Mouse (Mus musculus) heart, adult 8-10 months (tissue): ENCODE results near the gene Btbd17. TPM values are rescaled to one million over a fixed set of nuclear protein-coding genes. Genes with fewer than 3 reads are reported as not detected.

Source experiments
- DNase-seq: peaks from one replicate; pipeline ENCODE4 v3.0.0; 2022; ENCODE audit warnings: low spot score
- total RNA-seq, 4 experiments: library from RNA; stranded (reverse); gene quantifications; 2 replicates each; pipeline ENCODE4 v1.2.4; 2022

Btbd17 gene
- total RNA-seq, 4 experiments from 2014 or later = not detected

DNA sequence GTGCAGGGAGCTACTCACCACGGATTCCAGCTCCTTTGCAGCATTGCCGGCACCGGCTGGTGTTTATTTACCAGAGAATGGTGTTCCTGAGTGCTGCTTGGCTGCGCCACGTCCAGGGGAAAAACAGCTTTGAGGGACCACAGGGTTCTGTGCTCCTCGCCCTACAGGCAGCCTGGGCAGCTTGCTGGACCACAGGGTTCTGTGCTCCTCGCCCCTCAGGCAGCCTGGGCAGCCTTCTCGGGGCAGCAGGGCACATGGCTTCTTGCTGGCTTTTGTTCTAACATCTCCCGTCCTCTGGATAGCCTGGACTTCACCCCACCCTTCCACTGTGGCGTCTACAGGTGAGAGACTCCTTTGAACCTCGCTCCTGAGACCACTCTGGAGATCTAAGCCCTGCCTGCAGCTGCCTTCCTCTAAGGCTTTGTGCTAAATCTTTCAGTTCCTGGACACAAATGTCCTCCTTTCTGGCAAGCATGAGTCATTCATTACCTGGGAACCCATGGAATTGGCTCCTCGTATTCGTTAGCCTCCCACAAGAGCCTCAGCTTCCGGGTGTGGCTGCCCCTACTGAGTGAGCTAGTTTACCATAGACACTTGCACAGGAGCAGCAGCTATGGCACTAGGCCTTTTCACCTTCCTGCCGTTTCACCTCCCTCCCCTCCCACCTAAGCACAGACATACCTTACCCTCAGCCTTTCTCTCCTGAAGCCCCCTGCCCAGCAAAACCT lies 7.0 kb upstream of the Btbd17 start:
- no peak for DNase-seq

DNA sequence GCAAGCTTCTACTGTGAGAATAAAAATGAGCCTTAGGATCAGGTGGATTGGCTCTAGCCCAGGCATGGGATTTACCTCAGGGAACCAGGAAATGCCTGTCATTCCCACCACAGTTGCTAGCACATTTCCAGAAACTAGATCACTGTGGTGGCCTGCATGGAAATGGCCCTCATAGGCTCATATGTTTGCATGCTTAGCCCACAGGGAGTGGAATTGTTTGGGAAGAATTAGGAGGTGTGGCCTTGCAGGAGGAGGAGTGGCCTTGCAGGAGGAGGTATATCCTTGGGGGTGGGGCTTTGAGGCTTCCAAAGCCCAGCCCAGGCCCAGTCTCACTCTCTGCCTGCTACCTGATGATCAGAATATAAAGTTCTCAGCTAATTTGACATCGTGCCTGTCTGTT lies 6.2 kb upstream of the Btbd17 start:
- DNase-seq = no peak

DNA sequence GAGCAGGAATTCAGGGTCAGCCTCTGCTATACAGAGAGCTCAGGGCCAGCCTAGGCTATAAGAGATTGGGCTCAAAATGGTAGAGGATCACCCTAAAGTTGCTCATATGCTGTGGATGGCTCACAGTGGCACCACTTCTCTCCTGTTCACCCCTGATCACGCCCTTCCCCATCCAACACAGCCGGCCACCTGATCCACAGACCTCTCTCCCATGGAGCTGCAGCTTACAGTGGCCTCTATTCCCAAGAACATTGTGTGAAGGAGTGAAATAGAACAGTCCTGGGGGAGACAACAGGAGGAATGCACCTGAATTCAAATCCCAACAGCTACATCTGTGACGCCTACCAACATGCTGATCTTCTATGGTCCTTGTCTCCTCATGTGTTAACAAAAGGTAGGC lies 2.9 kb upstream of the Btbd17 start, which contains the start of gene Gpr142:
TSS of gene Gpr142 (plus strand) at position 301 of the 400 bp plus-strand sequence.
- DNase-seq = no peak

DNA sequence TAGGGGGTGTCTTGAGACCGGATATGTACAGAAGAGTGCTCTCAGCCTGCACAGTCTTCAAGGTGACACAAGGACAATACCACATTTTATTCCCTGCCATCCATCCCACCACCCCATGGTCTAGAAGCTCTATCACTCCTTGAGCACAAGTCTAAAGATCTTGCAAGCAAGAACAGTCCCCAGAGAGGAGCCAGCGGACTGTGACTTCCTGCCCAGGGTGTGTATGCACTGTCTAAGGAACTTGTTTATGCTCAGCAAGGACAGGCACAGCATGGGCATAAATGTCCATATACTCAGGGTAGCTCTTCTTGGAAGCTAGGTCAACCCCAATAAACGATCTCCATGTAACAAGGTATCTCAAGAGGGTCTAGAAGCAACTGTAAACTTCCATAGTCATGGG lies 2.2 kb upstream of the Btbd17 start:
- no peak for DNase-seq

DNA sequence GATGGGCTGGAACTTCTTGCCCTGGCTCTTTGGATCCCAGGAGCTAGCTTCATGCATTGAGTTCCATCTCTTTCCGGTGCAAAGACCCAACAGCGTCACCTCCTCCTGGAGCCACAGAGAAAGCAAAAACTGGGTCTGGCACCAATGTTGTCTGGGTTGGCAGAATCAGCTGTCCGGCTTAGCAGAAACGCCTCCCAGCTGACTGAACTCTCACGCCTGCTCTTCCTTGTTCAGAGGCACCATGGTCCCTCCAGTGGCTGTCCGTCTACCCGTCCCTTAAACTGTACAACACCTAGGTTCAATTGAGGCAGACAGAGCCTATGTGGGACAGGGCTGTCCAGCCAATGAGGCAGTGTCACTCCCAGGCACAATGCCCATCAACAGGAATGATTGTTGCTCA lies 1.4 kb upstream of the Btbd17 start:
- DNase-seq = no peak

DNA sequence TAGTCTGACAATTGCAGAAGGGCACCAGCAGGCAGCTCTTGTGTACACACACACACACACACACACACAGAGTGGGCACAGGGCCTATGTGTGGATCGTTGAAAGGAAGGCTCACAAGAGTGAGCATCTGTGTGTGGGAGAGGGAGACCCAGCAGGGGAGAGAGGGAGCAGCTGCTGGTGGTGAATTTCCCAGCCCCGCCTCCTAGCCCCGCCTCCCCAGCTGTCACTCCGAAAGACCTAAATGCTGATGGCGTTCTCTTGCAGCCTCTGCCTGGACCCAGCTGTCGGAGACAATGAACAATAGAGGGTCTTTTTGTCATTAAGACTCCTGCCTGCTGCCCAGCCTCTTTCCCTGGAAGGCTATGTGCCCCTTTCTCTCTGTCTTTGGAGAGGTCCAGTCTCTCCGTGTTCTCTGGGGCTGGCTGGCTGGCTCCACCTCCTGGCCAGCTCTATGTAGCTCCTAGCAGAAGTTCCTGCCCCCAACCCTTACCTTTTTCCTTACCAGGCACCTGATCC lies 456 bp downstream of the Btbd17 start:
- DNase-seq = peak; percentile 18

DNA sequence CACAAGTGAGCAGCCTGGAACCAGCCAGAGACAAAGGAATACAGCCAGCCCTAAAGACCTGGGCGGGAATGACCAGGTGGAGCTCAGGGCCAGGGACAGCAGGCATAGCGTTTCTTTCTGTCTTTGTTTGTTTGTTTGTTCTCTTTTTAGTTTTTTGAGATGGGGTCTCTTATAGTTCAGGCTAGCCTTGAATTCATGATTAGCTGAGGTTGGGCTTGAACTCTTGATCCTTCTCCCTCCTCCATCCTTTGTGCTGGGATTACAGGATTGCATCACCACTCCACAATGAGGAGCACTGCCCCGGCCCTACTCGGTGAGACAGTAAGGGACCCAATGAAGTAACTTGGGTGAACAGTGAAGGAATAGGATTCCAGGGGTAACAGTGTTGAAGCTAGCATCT lies 1.1 kb downstream of the Btbd17 start:
- no peak for DNase-seq

DNA sequence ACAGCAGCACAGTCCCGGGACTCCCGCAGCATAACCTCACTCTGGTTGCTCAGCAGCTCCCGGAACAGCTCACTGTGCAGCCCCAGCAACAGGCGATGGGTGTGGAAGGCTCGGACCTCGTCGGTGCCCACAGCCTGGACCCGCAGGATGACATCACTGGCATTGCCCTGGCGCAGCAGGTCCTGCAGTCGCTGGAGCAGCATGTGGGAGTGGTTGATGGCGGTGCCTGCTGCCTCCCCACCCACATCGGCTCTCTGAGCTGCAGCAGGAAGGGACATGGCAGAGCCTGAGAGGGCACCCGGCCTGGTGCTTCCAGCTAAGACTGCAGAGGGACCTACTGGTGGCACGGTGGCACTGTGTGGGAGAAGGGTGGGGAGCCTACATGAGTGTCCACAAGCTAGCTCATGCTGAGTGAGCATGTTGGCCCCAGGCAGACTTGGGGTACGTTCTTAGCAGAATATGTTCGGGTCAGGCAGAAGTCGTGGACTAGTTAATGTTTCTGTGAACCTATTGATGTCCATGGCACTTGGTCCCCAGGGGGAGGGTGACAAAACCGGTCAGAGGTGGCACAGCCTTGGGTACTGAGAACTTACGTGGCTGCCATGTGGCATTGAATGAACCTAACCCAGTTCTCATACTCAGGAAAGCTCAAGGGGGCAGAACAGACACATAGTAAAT lies 1.7 kb downstream of the Btbd17 start:
- DNase-seq = no peak

DNA sequence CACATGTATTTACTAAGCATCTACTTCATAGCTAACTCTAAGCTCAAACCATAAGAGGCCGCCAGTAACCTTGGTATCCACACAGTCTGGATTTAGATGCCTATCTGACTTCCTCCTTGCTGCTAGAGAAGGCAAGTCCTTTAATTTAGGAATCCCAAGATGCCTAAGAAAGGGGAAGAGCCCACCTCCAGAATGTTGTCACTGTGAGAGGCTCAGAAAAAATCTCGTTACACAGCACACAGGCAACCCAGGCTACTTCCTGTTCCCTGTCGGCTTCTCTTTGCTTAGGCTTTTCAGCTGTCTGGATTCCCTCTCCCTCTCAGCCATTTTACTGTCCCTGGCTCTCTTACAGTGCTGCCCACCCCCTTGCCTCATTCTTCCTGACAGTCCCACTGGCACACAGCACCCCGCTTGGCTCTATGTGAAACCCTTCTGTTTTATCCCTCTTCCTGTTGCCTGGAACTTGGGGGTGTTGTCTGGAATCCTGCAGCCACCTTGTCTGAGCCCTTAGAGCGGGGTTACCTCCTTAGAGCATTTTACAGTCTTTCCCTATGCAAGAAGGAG lies 2.7 kb downstream of the Btbd17 start:
- DNase-seq = no peak

DNA sequence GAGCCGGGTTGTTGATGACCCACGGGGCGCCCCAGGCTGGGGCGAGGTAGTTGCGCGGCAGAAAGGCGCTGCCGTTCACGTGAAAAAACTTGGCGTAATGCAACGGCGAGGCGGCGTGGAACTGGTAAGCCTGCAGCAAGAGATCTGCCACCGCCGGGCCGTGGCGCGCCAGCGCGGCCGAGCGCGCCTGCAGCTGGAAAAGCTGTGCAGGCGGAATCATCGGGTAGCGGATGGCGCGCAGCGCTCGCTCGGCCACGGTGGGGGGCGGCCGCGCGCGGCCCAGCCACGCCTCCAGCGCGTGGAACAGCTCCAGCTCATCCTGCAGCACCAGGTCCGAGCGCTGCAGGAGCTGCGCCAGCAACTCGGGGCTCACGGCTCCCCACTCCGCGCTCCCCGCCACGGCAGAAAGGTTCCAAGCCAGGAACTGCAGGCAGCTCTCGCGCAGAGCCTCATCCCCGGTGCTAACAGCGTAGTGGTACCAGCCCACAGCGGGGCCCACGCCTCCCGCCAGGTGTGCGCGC lies 3.8 kb downstream of the Btbd17 start:
- DNase-seq = no peak

DNA sequence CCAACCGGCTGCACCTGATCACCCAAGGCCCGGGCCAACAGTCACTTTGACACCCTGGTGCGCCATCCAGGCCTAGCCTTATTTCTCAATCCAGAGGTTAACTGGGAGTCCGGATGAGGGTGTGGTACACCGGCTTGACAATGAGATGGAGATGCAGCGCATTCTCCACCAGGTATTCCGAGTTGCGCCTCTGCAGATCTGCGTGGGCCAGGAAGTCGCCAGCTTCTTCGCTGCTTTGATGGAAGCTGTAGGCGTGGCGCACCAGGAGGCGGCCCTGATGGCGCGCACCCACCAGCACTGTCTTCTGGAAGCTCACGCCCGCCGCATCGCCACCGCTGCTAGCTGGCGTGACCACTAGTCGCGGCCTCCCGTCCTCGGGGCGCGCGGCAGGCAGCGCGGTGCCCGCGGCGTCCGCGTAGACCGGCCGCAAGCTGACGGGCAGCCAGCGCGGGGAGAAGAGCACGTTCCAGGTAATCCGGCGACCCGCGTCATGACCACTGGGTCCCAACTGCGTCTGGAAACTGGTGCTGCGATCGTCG lies 4.3 kb downstream of the Btbd17 start:
- no peak for DNase-seq

DNA sequence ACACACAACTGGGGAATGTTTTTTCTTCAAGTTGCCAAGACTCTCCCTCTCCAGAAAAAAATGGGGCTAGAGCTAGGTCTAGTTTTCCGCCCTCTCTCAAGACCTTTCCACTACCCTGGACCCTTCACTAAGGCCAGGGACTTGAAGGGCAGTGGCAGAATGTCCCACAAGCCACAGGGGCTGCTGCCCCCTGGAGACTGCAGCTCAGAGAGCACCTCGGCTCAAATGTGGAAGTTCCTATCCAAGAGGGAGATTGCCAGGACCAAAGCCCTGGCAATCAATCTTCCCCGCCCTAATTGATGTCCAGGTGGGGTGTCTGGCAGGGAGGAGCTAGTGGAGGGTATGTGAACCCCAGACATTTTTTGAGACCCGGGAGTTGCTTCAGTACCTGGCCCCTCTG lies 4.9 kb downstream of the Btbd17 start:
- DNase-seq = no peak

DNA sequence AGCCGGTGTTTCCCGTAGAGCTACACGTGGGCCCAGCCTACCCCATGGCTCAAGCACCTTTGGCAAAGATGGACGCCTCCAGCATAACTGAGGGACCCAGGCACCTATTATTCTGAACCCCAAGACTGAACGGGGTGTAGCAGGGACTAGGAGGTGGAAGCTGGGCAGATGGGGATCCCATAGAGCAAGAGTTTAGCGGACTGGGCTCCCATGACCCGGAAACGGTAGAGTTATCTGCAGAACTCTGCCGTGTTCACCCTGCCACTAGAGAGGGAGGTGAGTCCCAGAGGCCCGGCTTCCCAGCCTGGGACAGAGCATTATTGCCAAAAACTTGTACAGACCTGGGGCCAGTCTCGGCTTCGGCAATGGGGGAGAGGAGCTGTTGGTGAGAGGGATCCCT lies 5.6 kb downstream of the Btbd17 start:
- no peak for DNase-seq

DNA sequence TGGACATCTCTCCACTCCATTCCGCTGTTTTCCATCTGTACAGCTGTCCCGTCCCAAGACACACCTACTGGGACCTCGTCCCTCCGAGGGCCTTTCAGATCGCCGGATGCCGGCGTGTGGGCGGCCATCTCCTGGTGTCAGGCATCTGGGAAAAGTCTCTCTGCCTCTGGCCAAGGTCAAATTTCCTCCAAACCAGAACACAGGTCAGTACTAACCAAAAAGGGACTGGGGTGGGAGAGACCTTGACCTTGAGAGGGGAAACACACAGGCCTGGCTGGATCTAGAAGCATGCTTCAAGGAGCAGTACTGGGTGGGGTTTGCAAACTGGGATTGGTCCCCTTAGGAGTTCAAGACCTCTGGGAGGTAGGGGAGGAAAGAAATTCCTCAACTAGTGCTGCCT lies 6.0 kb downstream of the Btbd17 start:
- no peak for DNase-seq

DNA sequence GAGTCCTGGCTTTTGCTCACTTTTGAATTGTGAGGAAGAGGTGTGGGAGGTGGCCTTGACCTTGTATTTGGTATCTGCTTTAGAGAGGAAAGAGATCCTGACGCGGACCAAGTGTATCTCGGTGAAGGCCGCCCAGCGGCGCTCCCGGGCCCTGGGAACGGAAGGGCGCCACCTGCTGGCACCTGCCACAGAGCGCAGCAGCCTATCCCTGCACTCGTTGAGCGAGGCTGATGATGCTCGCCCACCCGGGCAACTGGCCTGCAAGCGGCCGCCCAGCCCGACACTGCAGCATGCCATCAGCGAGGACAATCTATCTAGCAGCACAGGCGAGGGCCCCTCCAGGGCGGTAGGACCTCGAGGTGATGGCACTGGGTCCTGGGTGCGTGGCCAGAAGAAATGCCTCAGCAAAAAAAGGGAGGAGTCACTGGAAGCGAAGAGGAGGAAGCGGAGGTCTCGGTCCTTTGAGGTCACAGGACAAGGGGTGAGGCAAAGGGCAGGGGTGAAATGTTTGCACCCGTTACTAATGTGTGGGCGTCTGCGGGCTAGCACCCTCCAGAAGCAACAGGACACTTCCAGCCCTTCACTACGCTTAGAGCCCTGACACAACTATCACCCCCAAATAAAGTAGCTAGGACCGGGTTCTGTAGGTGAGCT lies 6.6 kb downstream of the Btbd17 start:
- DNase-seq = peak; percentile 59

DNA sequence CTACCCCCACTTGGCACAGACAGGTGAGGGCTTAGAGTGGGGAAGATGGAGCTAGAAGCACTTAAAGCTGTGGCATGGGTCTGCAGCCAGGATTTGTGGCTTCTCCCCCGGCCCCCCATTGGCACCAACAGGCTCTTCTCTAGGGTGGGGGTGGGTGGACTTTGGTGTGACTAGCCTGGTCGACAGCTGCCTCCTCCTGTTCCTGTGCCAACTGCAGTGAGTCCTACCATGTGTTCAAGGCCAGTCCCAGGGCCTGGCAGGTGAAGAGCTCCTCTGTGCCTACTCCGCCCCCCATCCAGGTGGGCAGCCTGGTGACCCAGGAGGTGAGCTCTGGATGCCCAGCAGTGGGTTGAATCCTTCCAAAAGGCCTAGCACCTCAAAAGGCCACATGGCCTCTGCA lies 8.1 kb downstream of the Btbd17 start:
- DNase-seq = no peak

DNA sequence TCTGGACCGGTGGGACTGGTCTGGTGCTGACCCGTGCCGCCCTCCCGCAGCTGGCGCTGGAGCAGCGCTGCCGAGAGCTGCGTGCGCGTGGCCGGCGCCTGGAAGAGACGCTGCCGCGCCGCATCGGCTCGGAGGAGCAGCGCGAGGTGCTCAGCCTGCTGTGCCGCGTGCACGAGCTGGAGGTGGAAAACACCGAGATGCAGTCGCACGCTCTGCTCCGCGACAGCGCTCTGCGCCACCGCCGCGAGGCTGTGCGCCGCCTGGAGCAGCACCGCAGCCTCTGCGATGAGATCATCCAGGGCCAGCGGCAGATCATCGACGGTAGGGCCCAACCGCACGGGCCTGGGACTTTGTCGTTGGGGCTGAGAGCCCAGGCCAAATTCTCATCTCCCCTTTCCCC lies 9.4 kb downstream of the Btbd17 start:
- no peak for DNase-seq

DNA sequence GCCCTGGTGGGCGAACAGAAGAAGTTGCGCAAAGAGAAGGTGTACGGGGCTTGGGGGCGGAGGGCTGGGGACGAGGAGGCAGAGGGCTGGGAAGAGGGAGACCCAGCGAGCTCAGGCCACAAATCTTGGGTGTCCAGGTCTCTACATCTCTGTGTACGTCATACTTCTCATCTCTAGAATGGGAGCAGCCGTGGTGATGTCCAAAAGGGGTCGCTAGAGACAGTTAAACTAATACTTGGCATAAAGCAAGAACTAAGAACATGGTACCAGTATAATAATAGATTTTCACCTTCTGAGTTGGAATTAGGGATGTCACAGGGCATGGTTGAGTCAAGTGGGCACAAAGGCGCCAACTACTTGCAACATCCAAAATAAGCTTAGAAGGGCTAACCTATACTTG lies 9.9 kb downstream of the Btbd17 start:
- no peak for DNase-seq

DNA sequence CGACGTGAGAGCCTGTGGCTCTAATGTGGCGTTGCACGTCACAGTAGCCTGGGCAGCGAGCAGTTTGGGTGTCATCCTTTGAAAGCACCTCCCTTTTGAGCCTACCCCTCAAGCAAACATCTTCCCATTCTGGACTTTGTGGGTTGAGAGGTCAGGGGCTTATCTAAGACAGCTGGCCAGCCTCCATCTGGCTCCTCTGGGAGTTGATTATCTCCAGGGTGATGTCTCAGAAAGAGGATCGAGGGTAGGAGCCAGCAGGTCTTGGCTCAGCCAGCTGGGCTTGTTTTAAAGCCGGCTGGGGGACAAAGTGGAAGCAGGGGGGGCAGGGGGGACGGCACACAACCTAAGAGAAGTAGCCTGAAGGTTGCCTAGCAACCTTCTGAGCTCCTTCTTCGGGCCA lies 15.7 kb downstream of the Btbd17 start:
- peak; percentile 41 for DNase-seq

DNA sequence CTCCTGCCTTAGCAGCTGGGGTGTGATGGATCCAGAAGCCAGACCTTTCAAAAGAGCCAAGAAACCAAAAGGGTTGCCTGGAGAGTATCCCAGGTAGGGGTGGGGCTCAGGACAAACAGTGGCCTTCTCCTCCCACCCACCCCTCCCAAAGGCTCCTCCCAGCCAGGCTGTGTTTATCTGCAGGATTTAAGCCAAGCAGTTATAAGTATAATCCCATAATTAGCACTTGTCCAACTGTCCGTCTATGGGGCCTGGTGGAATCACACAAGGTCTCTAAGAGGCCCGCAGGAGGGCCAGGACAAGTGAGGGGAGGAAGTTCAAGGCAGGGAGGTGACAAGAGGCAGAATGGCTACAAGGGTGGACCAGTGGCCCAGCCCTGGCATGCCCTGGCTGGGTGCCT lies 23.8 kb downstream of the Btbd17 start:
- no peak for DNase-seq

DNA sequence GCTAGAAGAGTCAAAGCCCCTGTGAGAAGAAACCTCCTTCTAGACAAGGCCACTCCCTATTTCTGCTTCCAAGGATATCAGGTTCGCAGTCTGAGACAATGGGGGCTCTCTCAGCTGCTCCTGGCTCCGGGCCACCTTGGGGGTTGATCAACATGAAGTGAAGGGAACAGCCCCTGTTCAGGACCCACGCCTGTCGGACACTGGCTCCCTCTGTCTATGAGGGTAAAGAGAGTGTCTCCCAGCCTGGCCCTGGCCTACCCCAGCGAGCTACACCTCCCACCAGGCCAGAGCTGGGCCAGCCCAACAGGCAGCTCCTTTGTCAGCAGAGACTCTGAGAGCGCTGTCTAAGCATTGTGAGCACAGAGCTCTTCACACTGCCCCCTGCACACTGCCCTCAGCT lies 25.8 kb downstream of the Btbd17 start:
- DNase-seq = no peak
